Mouse (Mus musculus): Measurements from ENCODE around the gene Tmem273.

- TF ChIP-seq CTCF (IDR thresholded peaks at IDR 0.05; ENCODE audit: insufficient read depth, low read length) (no peak), POLR2A (IDR thresholded peaks at IDR 0.05; ENCODE audit: borderline replicate concordance, extremely low read depth, low read depth, low read length) (no peak)
These were observed 56.3 kb downstream of the Tmem273 start for GRCm38 (mm10) chr14:32842052-32842451.
